Mouse (Mus musculus) spleen, adult 2 months (tissue): ENCODE measurements at regions not wholly inside any gene's neighbourhood (a gene's known extent, or its start where the extent isn't known, plus 50 kb on each side); places are given as distances from the start of the nearest gene placed in this dataset.

Experiments used
- CTCF ChIP-seq: fragments of 200-500 bp; IDR thresholded peaks from 2 replicates; pipeline ENCODE4 v1.5.1; 2011; ENCODE audit warnings: mild to moderate bottlenecking, inconsistent platforms; ENCODE audit not compliant: insufficient read depth, insufficient read length, insufficient replicate concordance; ENCODE audit errors: extremely low read depth
- POLR2A ChIP-seq: fragments of 200-500 bp; IDR thresholded peaks from 2 replicates; pipeline ENCODE4 v1.6.1; 2011; ENCODE audit warnings: low read depth, low read length, inconsistent platforms

DNA sequence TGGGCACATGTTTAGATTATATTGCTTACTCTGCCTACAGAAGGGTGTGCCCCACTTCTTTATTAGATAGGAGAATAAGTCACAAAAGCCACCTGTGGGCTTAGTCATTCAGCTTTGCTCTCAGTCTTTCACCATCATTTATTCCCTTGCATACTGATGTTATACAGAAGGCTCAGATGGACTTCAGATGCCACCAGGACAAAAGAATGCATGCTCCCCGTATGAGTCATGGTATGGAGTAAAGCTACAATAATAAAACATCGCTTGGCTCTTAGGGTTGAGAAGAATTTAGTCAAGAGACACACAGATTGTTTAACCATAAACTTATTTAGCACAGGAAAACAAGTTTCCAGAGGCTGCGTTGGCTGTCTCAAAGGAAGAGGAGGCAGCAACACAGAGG lies 1473.5 kb downstream of the Slc22a22 start:
- TF ChIP-seq CTCF, result no peak
- no peak for TF ChIP-seq POLR2A
